Mouse (Mus musculus): ENCODE data around the gene Lhx6.
"Not testable (repeated sequence)": the region's sequence is repeated elsewhere in the genome, so short reads cannot be mapped to it uniquely, and the experiment has no call there.

Lhx6 gene

DNA sequence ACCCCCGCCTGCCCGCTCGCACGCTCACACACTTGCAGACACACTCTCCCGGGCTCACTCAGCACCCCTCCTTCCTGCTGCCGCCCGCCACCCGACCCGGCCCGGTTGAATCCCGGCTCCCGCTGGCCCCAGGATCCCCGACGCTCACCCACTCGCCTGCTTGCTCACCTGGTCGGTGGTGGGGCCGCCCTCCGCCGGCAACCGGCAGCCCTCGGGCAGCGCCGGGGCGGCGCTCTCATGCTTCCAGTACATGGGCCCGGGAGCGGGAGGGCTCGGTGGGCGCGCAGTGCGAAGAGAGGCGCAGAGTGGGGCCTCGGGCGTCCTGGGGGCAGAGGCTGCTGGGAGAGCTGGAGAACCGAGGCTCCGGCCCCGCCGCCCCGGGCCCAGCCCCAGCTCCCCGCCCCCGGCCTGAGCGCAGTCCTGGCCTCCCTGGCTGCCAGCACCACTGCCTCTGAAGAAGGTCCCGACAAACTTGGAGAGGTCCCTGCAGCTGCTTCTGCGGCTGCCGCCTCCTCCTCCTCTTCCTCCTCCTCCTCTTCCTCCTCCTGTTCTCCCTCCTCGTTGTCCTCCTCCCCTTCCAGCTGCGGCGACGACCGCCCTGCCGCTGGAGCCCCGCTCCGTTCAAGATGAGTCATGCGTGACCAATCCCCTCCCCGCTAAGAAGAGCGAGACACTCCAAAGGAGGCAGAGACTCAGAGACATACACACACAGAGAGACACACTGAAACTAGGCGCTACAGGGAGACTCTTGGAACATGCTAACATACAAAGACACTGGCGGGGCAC, at the start of gene Lhx6:
Gene Lhx6, minus strand, starts transcription at position 453 of the 786 bp plus-strand sequence.
- no peak for DNase-seq (ENCODE audit: low read depth, low spot score)

DNA sequence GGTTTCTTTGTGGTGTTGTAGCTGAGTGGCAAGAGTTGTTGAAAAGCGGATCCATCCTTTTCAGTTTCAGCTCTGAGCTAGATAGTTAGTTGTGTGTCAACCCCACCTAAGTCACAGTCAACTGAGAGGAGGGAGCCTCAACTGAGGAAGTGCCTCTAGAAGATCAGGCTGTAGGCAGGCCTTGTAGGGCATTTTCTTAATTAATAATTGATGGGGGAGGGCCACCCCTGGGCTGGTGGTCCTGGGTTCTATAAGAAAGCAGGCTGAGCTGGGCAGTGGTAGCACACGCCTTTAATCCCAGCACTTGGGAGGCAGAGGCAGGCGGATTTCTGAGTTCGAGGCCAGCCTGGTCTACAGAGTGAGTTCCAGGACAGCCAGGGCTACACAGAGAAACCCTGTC, 47.2 kb upstream of the Lhx6 start:
- DNase-seq (ENCODE audit: low read depth, low spot score), result not testable (repeated sequence)

DNA sequence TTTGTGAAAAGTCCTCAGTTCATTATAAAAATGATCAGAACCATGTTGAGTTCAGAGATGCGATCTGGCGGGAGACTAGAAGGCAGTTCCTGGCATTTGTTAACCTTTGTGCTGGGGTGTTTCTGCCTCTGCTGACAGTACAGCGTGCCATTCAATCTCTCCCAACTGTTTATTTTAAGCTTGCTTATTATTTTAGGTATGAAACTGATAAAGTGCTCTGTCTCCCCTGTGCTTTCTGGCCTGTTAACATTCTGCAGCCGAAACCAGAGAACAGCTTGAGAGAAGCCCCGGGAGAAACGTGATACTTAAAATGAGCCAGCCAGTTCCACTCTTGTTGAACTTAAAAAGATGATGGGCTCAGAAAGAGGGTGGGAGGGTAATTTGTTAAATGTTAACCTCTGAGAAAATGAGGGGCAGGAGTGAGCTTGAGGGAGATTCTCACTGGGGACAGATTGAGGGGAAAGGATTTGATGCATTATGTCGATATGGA, 43.7 kb upstream of the Lhx6 start:
- no peak for DNase-seq (ENCODE audit: low read depth, low spot score)

DNA sequence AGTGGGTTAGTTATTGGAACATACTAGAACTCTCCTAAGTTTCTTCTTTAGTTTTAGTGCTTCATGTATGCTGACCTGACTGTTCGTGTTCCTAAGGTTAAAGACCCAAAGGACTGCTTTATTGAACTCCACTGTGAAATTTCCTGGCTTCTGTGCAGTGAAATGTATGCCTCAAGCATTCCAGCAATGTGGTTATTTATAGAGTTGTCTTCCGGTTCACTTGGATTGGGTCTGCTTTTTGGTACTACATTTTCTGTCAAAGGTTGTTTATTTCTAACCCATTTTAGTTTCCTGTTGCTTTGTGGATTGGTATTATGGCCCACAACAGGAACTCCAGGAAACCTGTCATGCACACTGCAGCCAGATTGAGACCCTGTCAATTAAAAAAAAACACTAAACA, 33.9 kb upstream of the Lhx6 start:
- DNase-seq (ENCODE audit: low read depth, low spot score), result no peak

DNA sequence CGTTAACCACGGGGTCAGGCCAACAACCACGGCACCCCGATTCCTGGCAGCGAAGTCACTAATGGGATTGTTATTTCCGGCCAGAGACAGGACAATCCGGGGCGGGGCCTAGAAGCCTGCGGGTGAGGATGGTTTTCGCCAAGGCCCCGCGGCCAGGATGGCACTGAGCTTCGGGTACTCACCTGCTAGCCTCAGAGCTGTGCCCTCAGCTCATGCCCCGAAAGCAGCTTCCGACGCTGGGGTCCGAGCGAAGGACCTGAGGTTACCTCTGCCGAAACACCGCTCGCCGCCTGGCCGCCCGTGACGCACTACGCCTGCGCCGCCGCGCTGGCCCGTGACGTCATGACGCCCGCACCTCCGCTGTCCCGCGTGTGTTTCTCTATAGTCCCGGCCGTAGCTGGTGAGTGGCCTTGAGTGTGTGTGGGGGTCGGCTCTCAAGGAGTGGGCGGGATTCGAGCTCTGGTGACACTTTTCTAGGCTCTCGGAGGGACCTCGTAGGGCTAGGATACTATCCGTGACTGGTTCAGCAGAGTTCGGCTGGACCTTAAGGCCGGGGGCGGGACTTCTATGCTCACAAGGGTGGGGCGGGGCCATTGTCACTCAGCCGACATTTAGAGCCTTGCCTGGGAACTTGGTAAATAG, 31.2 kb upstream of the Lhx6 start, which contains the start of the genes Mrrf and Rbm18:
Gene Mrrf, plus strand, starts transcription at position 90 of the 642 bp plus-strand sequence.
Gene Rbm18, minus strand, starts transcription at position 474 of the 642 bp plus-strand sequence.
- DNase-seq (ENCODE audit: low read depth, low spot score), result peak; percentile 84

DNA sequence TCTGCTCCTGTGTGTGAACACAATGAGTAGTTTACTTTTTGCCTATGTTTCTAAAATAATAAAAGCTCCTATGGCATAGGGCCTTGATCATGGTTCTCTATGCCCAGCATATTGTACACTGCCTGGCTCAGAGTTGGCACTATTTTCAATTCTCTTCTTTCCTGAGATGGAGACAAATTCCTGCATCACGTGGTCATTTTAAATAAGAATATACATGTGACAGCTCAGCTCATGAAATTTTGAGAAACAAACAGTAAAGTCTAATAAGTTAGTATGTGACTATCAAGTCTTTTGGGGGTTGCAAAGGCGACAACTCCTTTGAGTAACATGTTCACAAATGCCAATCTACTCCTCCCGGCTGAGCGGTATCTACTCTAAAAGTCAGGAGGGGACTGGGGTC, 30.7 kb upstream of the Lhx6 start:
- DNase-seq (ENCODE audit: low read depth, low spot score), result no peak

DNA sequence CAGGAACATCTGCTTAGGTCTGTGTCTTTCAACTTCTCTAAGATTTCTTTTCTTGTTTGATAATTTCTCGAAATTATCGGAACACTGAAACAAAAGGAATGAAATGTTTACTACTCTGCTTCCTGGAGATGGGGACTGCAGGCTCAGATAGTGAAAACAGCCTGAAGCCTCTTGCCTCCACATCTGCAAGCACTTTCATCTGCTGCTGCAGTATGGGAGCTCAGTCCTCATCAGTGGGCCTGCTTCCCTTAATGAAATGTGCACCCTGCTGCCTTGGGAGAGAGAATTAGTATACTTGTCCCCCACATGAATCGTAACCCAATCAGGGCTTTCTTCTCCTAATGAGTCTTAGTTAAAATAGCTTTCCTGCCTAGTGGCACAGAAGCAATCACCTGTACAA, 23.8 kb upstream of the Lhx6 start:
- no peak for DNase-seq (ENCODE audit: low read depth, low spot score)

DNA sequence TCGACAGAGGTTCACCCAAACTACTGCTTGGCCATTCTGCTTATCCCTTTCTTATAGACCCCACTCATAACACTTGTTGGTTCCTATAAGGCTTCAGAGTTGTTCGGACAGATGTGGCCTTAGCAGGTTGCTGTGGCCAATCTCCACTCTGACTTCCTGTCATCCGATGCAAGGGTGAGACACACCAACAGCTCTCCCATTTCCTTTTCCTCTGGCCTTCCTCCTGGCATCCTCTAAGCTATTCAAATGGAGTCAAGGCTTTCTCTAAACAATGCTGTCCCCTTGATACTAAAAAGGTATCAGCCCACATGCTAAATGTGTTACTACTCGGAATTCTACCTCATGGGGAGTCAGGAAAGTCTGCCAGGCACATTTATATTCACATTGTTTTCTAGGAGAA, 22.8 kb upstream of the Lhx6 start:
- DNase-seq (ENCODE audit: low read depth, low spot score), result no peak

DNA sequence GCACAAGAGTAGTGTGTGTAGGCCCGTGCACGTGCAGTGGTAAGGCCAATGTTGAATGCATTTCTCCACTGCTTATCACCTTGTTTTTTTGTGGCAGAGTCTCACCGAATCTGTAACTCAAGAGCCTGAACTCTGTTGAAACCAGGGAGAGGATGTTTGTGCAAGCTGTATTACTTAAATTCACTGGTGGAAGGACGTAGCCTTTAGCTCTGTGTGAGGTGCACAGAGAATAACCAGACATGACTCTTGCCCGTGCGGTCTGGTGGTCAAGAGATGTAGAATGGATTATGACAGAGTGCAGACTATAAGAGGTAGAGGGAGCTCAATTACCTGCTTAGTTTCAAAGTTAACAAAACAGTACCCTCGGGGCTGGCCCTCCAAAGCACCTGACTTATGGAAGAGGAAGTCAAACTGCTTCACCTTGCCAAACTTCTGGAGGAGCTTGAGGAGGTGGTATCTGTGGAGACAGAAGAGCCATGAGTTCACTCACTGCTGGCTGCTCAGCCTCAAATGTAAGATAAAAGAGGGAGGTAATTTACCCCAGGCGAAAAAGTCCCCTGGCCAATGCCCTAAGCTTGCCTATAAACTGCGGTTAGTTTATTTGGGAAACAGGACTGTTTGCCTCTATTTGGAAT, 21.7 kb upstream of the Lhx6 start:
- DNase-seq (ENCODE audit: low read depth, low spot score), result no peak

DNA sequence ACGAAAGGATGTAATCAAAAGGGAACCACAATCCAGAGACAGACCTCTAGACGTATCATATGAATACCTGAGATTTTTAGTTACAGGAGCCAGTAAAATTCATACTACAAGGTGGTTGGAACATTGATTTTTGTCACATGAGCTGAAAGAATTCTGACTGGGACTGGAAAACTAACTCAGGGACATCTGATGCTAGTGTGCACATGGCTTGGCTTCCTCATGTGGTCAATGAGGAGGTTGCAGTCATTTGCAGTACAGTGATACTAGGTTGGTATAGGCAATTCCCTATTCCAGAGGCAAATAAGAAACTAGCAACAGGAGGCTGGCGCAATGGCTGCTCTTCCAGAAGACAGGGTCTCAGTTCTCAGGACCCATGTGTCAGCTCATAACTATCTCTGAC, 7.4 kb upstream of the Lhx6 start:
- DNase-seq (ENCODE audit: low read depth, low spot score), result no peak

DNA sequence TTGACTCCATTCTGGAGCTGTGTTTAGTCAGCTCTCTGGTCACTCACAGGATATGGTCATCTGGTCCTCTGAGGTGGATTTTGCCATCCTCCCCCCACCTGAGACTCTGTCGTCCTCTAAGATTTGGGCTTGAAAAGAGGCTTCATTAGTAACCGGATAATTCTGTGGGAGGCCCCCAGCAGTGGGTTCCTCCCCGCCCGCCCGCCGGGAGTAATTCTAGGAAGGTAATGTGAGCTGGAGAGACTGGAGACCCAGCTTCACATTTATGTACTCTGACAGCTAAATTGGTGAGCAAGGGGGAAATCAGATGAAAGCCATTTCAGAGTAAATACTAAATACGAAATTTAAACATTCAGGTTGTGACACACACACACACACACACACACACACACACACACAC, 3.4 kb upstream of the Lhx6 start:
- DNase-seq (ENCODE audit: low read depth, low spot score), result no peak

DNA sequence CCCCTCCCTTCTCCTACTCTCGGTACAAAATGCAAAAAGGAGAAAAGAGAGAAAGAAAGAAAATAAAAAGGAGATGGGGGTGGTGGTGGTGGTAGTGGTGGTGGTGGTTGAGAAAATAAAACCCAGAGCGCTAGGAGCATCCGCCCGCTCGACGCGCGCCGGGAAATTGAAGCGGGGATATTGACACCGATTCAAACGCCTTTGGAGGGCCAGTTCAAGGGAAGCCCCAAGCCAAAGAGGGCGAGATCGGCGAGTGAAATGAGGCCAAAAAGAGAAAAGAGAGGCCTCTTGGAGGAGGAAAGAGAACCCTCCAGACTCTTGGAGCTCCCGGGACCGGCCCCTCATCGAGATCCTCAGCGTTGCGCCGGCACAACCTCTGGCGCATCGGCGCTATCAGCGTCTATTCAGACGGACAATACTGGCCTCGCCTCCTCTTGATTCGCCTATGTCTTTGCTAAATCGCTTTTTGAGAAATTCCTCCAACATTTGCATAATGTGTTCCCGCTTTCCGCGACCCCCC, 712 bp downstream of the Lhx6 start:
- DNase-seq (ENCODE audit: low read depth, low spot score), result no peak

DNA sequence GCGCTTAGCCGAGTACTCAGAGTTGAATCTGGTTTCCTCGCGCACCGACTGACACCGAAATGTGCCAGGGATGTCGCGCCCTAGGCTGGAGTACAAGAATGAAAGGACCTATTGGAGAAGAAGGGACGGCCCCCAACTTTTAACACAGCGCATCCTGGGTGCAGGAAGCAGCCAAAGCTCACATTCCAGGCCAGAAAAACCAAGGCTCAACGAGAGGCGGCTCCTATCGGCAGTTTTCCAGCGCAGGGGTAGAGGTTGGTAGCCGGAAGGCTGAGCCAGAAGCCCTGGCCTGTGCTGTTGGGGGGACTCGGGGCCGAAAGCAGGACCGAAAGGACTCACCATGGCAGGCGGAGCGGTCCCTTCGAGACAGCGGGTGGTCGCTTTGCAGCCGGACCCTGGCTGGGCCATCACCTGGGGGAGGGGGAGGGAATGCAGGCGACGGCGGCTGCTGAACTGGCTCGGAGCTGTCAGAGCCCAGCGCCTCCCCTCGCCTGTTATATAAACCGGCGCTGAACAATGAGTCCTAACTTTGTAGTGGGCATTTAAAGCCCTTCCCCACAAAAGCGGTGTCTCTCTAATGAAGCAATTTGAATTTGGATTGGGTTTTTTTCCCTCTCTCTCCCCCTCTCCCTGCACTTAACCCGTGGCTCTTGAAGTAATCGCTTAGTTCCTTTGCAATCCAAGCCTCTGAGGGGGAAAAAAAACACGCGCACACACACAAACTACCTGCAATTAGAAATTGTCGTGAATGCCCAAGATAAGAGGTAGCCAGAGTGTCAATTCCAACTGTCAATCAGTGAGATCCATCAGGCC, 1.4 kb downstream of the Lhx6 start:
- DNase-seq (ENCODE audit: low read depth, low spot score), result no peak

DNA sequence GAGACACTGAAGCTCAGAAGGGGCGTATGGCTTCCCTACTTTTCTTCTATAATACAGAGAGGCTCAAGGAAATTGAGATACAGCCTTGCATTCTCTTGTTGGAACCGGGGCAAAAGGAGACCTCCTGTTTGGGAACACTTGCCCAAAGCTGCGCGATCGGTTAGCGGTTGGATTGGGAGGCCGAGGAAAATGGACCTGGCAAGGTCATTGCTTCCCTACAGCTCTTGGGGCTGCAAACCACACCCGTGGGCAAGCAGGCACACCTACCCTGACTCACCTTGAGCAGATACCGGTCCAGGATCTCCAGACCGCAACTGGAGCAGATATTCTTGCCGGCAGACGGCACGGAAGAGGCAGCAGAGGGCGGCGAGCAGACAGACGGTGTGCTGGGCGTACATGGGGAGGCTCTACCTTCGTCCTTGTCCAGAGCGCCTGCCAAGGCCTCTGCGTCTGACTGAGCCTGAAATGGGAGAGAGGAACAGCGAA, 2.1 kb downstream of the Lhx6 start:
- no peak for DNase-seq (ENCODE audit: low read depth, low spot score)

DNA sequence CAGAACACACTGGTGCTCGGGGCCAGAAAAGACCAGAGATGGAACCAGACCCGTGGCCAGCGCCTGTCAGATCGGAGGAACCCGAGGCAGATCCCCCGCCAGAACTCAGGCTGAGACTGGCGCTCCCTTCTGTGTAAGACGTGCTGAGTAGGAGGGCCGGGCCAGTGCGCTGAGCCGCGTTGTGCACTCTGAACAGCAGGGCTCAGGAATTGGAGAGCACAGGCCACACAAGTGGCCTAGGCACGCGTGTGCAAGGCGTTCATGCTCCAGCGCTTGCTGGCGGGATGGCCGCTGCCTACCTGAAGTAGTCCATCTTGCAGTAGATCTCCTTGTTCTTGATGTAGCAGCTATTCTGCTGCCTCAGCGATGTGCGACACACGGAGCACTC, 2.7 kb downstream of the Lhx6 start:
- no peak for DNase-seq (ENCODE audit: low read depth, low spot score)

DNA sequence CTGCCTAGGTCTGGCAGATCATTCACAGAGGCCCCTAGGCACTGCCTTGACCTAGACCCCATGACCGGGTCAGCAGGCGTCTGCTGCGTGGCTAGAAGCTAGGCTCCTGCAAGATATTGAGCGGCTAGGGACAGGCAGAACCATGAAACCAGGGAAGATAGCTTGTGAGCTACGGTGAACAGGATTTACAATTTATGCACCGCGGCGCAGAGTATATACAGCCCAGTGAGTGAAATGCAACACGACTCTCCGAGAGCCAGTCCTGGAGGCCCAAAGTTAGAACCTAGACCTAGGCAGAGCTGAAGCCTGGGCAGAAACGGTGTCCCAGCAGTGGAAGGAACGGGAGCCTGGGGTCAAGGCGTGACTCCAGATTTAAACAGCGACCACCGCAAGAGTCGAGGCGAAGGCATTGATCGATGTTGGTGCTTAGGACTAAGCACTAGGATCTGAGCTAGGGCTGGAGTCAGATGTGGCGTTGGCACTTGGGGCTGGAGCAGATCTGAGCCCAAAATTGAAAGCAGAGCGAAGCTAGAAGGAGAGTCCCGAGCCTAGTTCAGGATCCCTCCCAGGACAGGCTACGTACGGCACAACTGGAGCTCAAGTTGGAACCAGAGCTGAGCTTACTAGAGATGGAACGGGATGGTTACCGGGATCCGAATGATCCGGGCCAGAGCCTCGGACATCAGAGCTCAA, 3.2 kb downstream of the Lhx6 start:
- DNase-seq (ENCODE audit: low read depth, low spot score), result no peak

DNA sequence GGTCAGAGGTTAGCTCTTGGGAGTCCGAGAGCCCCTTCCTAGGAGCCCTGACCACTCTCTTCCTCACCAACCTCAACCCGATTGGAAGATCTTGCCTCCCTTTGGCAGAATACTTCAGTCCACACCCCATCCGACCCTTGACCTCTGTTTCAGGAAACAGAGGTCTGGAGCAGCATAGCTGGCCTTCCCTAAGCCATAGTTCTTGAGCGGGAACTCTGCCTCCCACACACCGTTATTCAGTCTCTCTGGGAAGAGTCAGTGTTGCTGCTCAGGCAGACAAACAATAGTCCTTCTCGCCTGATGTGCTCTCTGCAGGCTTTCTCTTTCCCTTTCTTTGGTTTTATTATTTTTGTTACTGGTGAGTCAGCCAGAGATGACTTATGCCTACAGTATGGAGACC, 5.5 kb downstream of the Lhx6 start:
- DNase-seq (ENCODE audit: low read depth, low spot score), result no peak

DNA sequence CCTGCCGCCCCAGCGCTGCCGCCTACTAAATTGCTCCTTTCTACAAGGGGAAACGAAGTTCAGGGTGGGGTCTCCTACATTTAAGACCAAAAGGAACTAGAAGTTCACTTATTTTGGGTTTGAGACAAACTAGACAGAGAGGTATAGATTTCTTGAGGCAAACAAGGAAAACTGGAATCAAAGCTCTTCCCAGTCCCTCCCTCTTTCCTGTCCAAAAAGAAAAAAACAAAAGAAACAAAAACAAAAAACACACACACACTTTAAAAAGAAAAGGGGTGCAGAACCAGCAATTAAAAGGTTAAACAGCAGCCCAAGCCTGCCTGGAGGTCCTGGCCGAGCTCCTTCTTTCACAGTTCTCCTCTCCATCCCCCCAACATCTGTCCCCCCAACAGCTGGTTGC, 7.2 kb downstream of the Lhx6 start:
- no peak for DNase-seq (ENCODE audit: low read depth, low spot score)

DNA sequence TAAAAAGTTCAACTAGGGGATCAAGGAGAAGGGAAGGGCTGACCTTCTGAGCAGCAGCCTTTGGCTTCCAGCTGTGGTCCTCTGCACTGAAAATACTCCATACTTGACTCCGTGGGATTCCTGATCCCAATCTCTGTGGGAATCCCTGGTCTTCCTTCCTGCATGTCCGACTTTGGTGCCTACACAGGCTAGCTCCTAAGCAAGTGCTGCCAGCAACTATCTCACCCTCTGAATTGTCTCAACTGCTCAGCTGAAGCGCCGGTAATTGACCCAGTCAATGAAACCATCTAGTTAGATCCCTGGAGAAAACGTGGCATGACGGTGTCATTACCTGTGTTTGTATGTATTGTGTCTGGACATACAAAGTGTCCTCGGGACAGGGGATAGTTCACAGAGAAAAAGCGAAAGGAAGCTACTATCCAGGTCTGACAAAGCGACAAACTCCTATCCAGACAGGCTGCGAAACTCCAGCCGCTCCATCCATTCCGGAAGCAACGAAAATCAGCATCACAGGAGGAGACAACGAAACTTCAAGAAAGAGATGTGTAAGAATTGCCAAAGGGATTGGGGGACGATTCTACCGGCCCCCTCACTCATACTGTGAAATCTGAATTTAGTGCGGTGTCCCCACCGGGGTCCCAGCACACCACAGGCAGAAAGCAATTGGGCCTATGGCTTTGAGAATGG, 7.9 kb downstream of the Lhx6 start:
- no peak for DNase-seq (ENCODE audit: low read depth, low spot score)

DNA sequence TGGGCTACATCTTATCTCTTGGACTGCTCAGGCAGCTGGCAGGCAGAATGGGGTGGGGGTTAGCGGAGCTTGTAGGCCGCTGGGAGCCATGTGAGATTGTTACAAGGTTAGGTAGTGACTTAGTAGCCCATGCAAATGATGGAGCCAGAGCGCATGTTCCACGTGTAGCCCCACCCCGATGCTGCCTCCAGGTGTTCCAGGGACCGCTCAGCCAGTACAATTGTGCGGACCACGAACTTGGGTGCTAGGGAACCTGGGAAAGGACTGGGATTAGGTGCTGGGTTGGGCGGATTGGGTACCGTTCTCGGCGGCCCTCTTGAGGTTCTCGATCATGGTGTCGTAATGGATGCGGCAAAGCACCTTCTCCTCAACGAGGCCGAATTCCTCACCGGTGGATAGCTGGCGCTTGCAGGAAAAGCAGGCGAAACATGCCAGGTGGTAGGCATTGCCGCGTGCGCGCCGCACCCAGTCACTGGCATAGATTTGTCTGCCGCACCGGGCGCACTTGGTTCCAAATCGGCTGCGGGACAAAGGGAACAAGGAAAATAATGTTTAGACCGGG, 11.2 kb downstream of the Lhx6 start:
- no peak for DNase-seq (ENCODE audit: low read depth, low spot score)

All from telencephalon, adult 2 months (tissue).